In genomic region chr2:68861721-68862463, GRCm38 (mm10) we compare ENCODE assay signal across 8 mouse cellular contexts. TPM values are rescaled to one million over a fixed set of nuclear protein-coding genes. Genes with fewer than 3 reads are reported as not detected.
DNase-seq lines count a peak whose midpoint lies in the region; ATAC-seq and TF ChIP-seq lines count a peak whose summit lies in the region.

No protein-coding gene starts in this region.

- peak overlapping the region; percentile 77 for H3K4me3 ChIP-seq in G1E (ENCODE audit: low read depth, low read length)

- H3K9me3 ChIP-seq in G1E (replicated peaks) = peaks cover 2% of the 10 kb centered on the region

- no peak for TF ChIP-seq CTCF in G1E (IDR thresholded peaks at IDR 0.05; ENCODE audit: low read depth, low read length)

- ATAC-seq in G1E (ENCODE audit: extremely low read depth, insufficient number of reproducible peaks, low FRiP score, poor library complexity, severe bottlenecking) = no peak
- peak; percentile 22; a peak in 3 of 4 replicates for ATAC-seq in hematopoietic stem cell, adult 5-6 weeks (replicated peaks in 1 of 2; ENCODE audit: insufficient read depth in 1 of 2, low FRiP score in 2 of 2, low TSS enrichment in 1 of 2, low read depth in 1 of 2, poor library complexity in 2 of 2, severe bottlenecking in 2 of 2)

- H3K36me3 ChIP-seq in G1E (replicated peaks) = peaks cover 12% of the 10 kb centered on the region

- no peaks in the 10 kb centered on the region for H3K27me3 ChIP-seq in G1E (ENCODE audit: insufficient read depth, low read length)

- peaks cover 43% of the 10 kb centered on the region for H3K4me1 ChIP-seq in G1E (ENCODE audit: insufficient read depth, low read depth, low read length)

- peak; percentile 31 for DNase-seq in G1E (ENCODE audit: low spot score)
- DNase-seq in cerebellum, adult 18-20 months = peak; percentile 75 to 77
- DNase-seq in forelimb bud, embryonic 11.5 days (ENCODE audit: low read depth, low spot score) = peak; percentile 44
- peak; percentile 39 for DNase-seq in layer of hippocampus, adult 9-11 months
- DNase-seq in lung, postnatal 14 days = peak; percentile 47
- peak; percentile 67 for DNase-seq in retina, postnatal 1 day
- peak; percentile 53 for DNase-seq in urinary bladder, postnatal 25 days (ENCODE audit: low spot score)

RNA-seq across cellular contexts. Expression of gene Cers6, which starts 0.7 kb away (rescaled TPM):
- total RNA-seq in G1E (2014; fragmentation: Nextera tagmentation) = 92.4 and 103 TPM in 2 replicates
- total RNA-seq in G1E (2017) = 51.5 and 55.7 TPM in 2 replicates
- polyA plus RNA-seq in G1E (2012) = 14.8 and 19.7 TPM in 2 replicates
- total RNA-seq in hematopoietic stem cell, adult 5-6 weeks (2017) = 8.7 and 16.6 TPM in 2 replicates
